ENCODE assay signal across 33 mouse cellular contexts in genomic region chr14:62935361-62935760, GRCm38 (mm10). TPM values are rescaled to one million over a fixed set of nuclear protein-coding genes. Genes with fewer than 3 reads are reported as not detected.
"Had no signal": no experiment of that assay in that cellular context is flagged by ENCODE, and none has a peak within 500 bp of the region (broad histone marks: within the 10 kb centered on the region; RNA-seq: fewer than 3 reads in every experiment).

No protein-coding gene starts in this region.

- H3K27ac ChIP-seq: kidney, postnatal 0 days; left cerebral cortex, adult 2 months; liver, embryonic 13.5 days; midbrain, embryonic 12.5 days; neural tube, embryonic 13.5 days; stomach, embryonic 15.5 days had no signal

- H3K4me2 ChIP-seq: liver, embryonic 13.5 days; midbrain, embryonic 12.5 days; neural tube, embryonic 13.5 days; stomach, embryonic 15.5 days had no signal

- H3K27me3 ChIP-seq: liver, embryonic 13.5 days; midbrain, embryonic 12.5 days; neural tube, embryonic 13.5 days; stomach, embryonic 15.5 days had no signal

- ATAC-seq: intestine, postnatal 0 days; midbrain, embryonic 16.5 days had no signal

- H3K4me1 ChIP-seq: liver, embryonic 13.5 days; midbrain, embryonic 12.5 days; neural tube, embryonic 13.5 days; stomach, embryonic 15.5 days had no signal

- H3K4me3 ChIP-seq: left cerebral cortex, adult 2 months; liver, embryonic 13.5 days; midbrain, embryonic 12.5 days; myocyte; neural tube, embryonic 13.5 days; stomach, embryonic 15.5 days had no signal

- H3K9me3 ChIP-seq: stomach, embryonic 15.5 days had no signal

- H3K9ac ChIP-seq: liver, embryonic 13.5 days; midbrain, embryonic 12.5 days; neural tube, embryonic 13.5 days; stomach, embryonic 15.5 days had no signal

- DNase-seq: kidney, adult 2 months; kidney, postnatal 25 days; liver, embryonic 13.5 days; lung, adult 2 months; lung, postnatal 14 days; lung, postnatal 4 days; retina, postnatal 1 day; right cerebral cortex, postnatal 25 days; spleen, adult 18-20 months; thymus, postnatal 25 days had no signal

RNA-seq across cellular contexts. Expression of gene Defb48, which starts 48.9 kb away (rescaled TPM):
- total RNA-seq: left cerebral cortex, adult 2 months; left cerebral cortex, postnatal 10 days; left cerebral cortex, postnatal 36 days; liver, adult 2 months; megakaryocyte progenitor cell, adult 5-6 weeks; megakaryocyte-erythroid progenitor cell, adult 5-6 weeks; monocyte, adult 5-6 weeks; neutrophil, adult 5-6 weeks had no signal
- polyA plus RNA-seq: intestine, embryonic 14.5 days; intestine, postnatal 0 days; kidney, adult 2 months; kidney, embryonic 14.5 days; kidney, postnatal 0 days; large intestine, adult 2 months; limb, embryonic 11.5 days; limb, embryonic 14.5 days; liver, adult 2 months; liver, embryonic 13.5 days; liver, embryonic 16.5 days; lung, adult 2 months; lung, embryonic 16.5 days; midbrain, embryonic 12.5 days; midbrain, embryonic 16.5 days; neural tube, embryonic 13.5 days; stomach, embryonic 15.5 days; thymus, postnatal 0 days had no signal
